8 mouse cellular contexts compared by ENCODE assay signal in genomic region chr3:115711393-115711792, GRCm38 (mm10). TPM values are rescaled to one million over a fixed set of nuclear protein-coding genes. Genes with fewer than 3 reads are reported as not detected.
DNase-seq lines count a peak whose midpoint lies in the region; ATAC-seq and TF ChIP-seq lines count a peak whose summit lies in the region.
"Had no signal": no experiment of that assay in that cellular context is flagged by ENCODE, and none has a peak within 500 bp of the region (broad histone marks: within the 10 kb centered on the region; RNA-seq: fewer than 3 reads in every experiment).

No protein-coding gene starts in this region.

- H3K9ac ChIP-seq in heart, embryonic 12.5 days, result peak overlapping the region; percentile 94
- H3K9ac ChIP-seq: liver, embryonic 13.5 days had no signal

- DNase-seq in kidney, postnatal 36 days, result peak; percentile 55 to 56
- DNase-seq in ovary, postnatal 14 days (ENCODE audit: low spot score), result no peak
- DNase-seq in testis, postnatal 14 days (ENCODE audit: low spot score), result no peak
- DNase-seq: liver, embryonic 13.5 days had no signal

- H3K9me3 ChIP-seq in megakaryocyte, embryonic 14.5 days, result no peaks in the 10 kb centered on the region
- no peaks in the 10 kb centered on the region for H3K9me3 ChIP-seq in heart, embryonic 12.5 days (replicated peaks)
- H3K9me3 ChIP-seq: liver, embryonic 13.5 days had no signal

- peak overlapping the region; percentile 35; the same call in 1 of the 2 replicates for H3K27ac ChIP-seq in heart, embryonic 12.5 days (ENCODE audit: poor library complexity, severe bottlenecking)
- H3K27ac ChIP-seq in olfactory bulb, adult 2 months (ENCODE audit: insufficient read depth, low read depth, low read length), result no peak overlapping the region
- H3K27ac ChIP-seq: liver, embryonic 13.5 days had no signal

- H3K27me3 ChIP-seq in megakaryocyte, embryonic 14.5 days (replicated peaks), result no peaks in the 10 kb centered on the region
- H3K27me3 ChIP-seq in heart, embryonic 12.5 days (replicated peaks), result no peaks in the 10 kb centered on the region
- H3K27me3 ChIP-seq: liver, embryonic 13.5 days had no signal

- H3K4me2 ChIP-seq in heart, embryonic 12.5 days, result peak overlapping the region; percentile 81
- H3K4me2 ChIP-seq: liver, embryonic 13.5 days had no signal

- no peak for TF ChIP-seq CTCF in olfactory bulb, adult 2 months (IDR thresholded peaks at IDR 0.05; ENCODE audit: insufficient read depth, low read depth, low read length)

- peaks cover 49% of the 10 kb centered on the region for H3K36me3 ChIP-seq in megakaryocyte, embryonic 14.5 days (replicated peaks; ENCODE audit: low read length)
- H3K36me3 ChIP-seq in heart, embryonic 12.5 days, result peaks cover 43% of the 10 kb centered on the region

- peaks cover 65% of the 10 kb centered on the region for H3K4me1 ChIP-seq in megakaryocyte, embryonic 14.5 days
- H3K4me1 ChIP-seq in heart, embryonic 12.5 days (replicated peaks), result peaks cover 35% of the 10 kb centered on the region
- peaks cover 16% of the 10 kb centered on the region for H3K4me1 ChIP-seq in olfactory bulb, adult 2 months (ENCODE audit: control insufficient read depth, insufficient read depth, low read length)

- TF ChIP-seq POLR2A in olfactory bulb, adult 2 months (IDR thresholded peaks at IDR 0.05; ENCODE audit: insufficient read depth, low read depth, low read length), result no peak

- H3K4me3 ChIP-seq in megakaryocyte, embryonic 14.5 days (replicated peaks), result peak overlapping the region; percentile 65
- peak overlapping the region; percentile 72 for H3K4me3 ChIP-seq in heart, embryonic 12.5 days
- peak overlapping the region; percentile 22; the same call in 1 of the 2 replicates for H3K4me3 ChIP-seq in olfactory bulb, adult 2 months (ENCODE audit: insufficient read depth, low read depth, low read length)
- H3K4me3 ChIP-seq: liver, embryonic 13.5 days had no signal

- 70% methylated on average over 3 of the region's 3 CpGs for WGBS in heart, embryonic 12.5 days
- 84% methylated on average over 3 of the region's 3 CpGs for WGBS in olfactory bulb, adult 2 months

- no peak for ATAC-seq in megakaryocyte, adult 5-6 weeks (ENCODE audit: poor library complexity, severe bottlenecking)
- ATAC-seq in heart, embryonic 12.5 days (ENCODE audit: insufficient number of reproducible peaks, low FRiP score), result no peak

RNA-seq across cellular contexts. Expression of gene S1pr1, which starts 3.5 kb away (rescaled TPM):
- 2.3 TPM in 1 of 2 replicates, not detected in the other for polyA plus RNA-seq in megakaryocyte, embryonic 14.5 days (2012; ENCODE audit: insufficient read depth, low replicate concordance)
- total RNA-seq in megakaryocyte, adult 5-6 weeks (2015), result 2.4 and 5.8 TPM in 2 replicates
- total RNA-seq in megakaryocyte, adult 5-6 weeks (2017), result 3.3 and 3.6 TPM in 2 replicates
- 86.0 and 87.5 TPM in 2 replicates for polyA plus RNA-seq in heart, embryonic 12.5 days (2016; fragmentation: Nextera tagmentation; extraction: Ambion mirVana)
- not detected in 2 replicates for polyA plus RNA-seq in olfactory bulb, adult 2 months (2012; ENCODE audit: insufficient read depth, insufficient read length, low replicate concordance, missing spikeins)

Comparison
In these comparisons a context has a peak if more than half of its experiments do, and no peak if none do; other contexts are left out.
1. H3K4me3 ChIP-seq: peak in every context shown above with its lines; median percentile 72 in heart, embryonic 12.5 days; 65 in megakaryocyte, embryonic 14.5 days; 22 in olfactory bulb, adult 2 months.
2. DNase-seq: peak in kidney, postnatal 36 days (2 of 2); none in ovary, postnatal 14 days (single experiment) and testis, postnatal 14 days (single experiment).
3. RNA of gene S1pr1, which starts 3.5 kb away (polyA plus RNA-seq): 86.0 to 87.5 TPM in heart, embryonic 12.5 days and not detected in olfactory bulb, adult 2 months; 2.3 TPM in megakaryocyte, embryonic 14.5 days; every median in the first group is over 10 times any median in the second.